Mouse (Mus musculus) ES-Bruce4 (cell line): ENCODE results near the gene Slc38a3. TPM values are rescaled to one million over a fixed set of nuclear protein-coding genes. Genes with fewer than 3 reads are reported as not detected.

Source experiments
- H3K27ac ChIP-seq: 2 replicates; pipeline ENCODE4 v1.5.1; 2012; ENCODE audit warnings: low read length, inconsistent platforms; ENCODE audit not compliant: insufficient read depth
- H3K27me3 ChIP-seq: 2 replicates; pipeline ENCODE4 v1.6.1; 2012; ENCODE audit warnings: mild to moderate bottlenecking, low read length, inconsistent platforms; ENCODE audit not compliant: control insufficient read depth, poor library complexity, insufficient read depth, severe bottlenecking
- H3K36me3 ChIP-seq: 2 replicates; pipeline ENCODE4 v1.6.1; 2012; ENCODE audit warnings: inconsistent platforms, mild to moderate bottlenecking, low read length, moderate library complexity; ENCODE audit not compliant: control insufficient read depth, poor library complexity, insufficient read depth, severe bottlenecking
- H3K4me1 ChIP-seq: one replicate; pipeline ENCODE4 v1.8.1; 2011; ENCODE audit warnings: low read length; ENCODE audit not compliant: control insufficient read depth, insufficient read depth
- H3K4me3 ChIP-seq: 2 replicates; pipeline ENCODE4 v1.5.1; 2011; ENCODE audit warnings: low read depth, mild to moderate bottlenecking, low read length
- H3K9ac ChIP-seq: 2 replicates; pipeline ENCODE4 v1.6.1; 2012; ENCODE audit warnings: low read depth, mild to moderate bottlenecking, inconsistent platforms; ENCODE audit not compliant: poor library complexity, severe bottlenecking
- H3K9me3 ChIP-seq: replicated peaks from 2 replicates; pipeline ENCODE4 v1.6.1; 2012; ENCODE audit warnings: mild to moderate bottlenecking, low read length, inconsistent platforms; ENCODE audit not compliant: control insufficient read depth, poor library complexity, insufficient read depth, severe bottlenecking
- CTCF ChIP-seq: IDR thresholded peaks from one replicate; pipeline ENCODE4 v1.8.1; 2011; ENCODE audit warnings: low read depth, low read length
- EP300 ChIP-seq: IDR thresholded peaks from 2 replicates; pipeline ENCODE4 v1.6.1; 2011; ENCODE audit warnings: low read depth, low read length; ENCODE audit not compliant: insufficient read depth
- POLR2A ChIP-seq: IDR thresholded peaks from one replicate; pipeline ENCODE4 v1.8.1; 2011; ENCODE audit warnings: low read length; ENCODE audit not compliant: insufficient read depth
- polyA plus RNA-seq: library from polyadenylated mRNA; stranded (reverse); fragments of >200 nt; gene quantifications from 2 replicates; pipeline ENCODE4 v1.2.4, GENCODE M21; 2011; ENCODE audit warnings: low read depth; ENCODE audit not compliant: missing spikeins, insufficient read depth, insufficient read length

The Slc38a3 gene
- polyA plus RNA-seq, 1 experiment = 8.1 TPM

DNA sequence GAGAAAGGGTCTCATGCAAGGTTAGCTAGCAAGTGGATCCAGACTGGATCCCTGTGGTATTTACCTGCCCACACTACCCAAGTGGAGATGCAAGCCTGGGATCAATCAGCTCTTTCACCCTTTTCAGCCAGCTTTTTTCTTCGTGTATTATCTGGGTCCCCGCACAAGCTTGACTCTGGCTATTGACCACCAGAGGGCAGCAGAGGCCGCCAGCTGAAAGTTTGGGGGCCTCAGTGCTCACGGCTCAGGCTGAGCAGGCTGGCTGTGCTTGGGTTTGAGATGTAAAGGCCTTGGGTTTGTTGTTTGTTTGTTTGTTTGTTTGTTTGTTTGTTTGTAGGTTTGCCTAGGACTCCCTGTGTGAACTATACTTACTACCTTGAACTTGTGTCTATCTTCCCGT is 23.8 kb downstream of the Slc38a3 start:
- Histone ChIP-seq H3K36me3 (no peaks in the 10 kb centered on the region), H3K4me3 (no peak overlapping the region), H3K4me1 (peaks cover 2% of the 10 kb centered on the region), H3K27me3 (no peaks in the 10 kb centered on the region), H3K9ac (no peak overlapping the region), H3K27ac (no peak overlapping the region), H3K9me3 (no peaks in the 10 kb centered on the region)
- TF ChIP-seq POLR2A (no peak), EP300 (no peak), CTCF (peak; percentile 91)

- Histone ChIP-seq H3K4me1 (peaks cover 4% of the 10 kb centered on the region), H3K4me3 (no peak overlapping the region), H3K27me3 (no peaks in the 10 kb centered on the region), H3K9me3 (no peaks in the 10 kb centered on the region), H3K27ac (no peak overlapping the region), H3K36me3 (no peaks in the 10 kb centered on the region), H3K9ac (no peak overlapping the region)
- TF ChIP-seq POLR2A (no peak), CTCF (no peak), EP300 (no peak)
Measured at GRCm38 (mm10) chr9:107645153-107645510, 24.2 kb downstream of the Slc38a3 start.

- TF ChIP-seq EP300 (peak; percentile 64; the same call in 1 of the 2 replicates), CTCF (peak; percentile 86), POLR2A (no peak)
- Histone ChIP-seq H3K27ac (peak overlapping the region; percentile 58), H3K4me1 (peaks cover 5% of the 10 kb centered on the region), H3K4me3 (peak overlapping the region; percentile 79), H3K9ac (peak overlapping the region; percentile 53), H3K36me3 (no peaks in the 10 kb centered on the region), H3K27me3 (no peaks in the 10 kb centered on the region), H3K9me3 (no peaks in the 10 kb centered on the region)
Measured at GRCm38 (mm10) chr9:107644495-107645152, 24.7 kb downstream of the Slc38a3 start.

DNA sequence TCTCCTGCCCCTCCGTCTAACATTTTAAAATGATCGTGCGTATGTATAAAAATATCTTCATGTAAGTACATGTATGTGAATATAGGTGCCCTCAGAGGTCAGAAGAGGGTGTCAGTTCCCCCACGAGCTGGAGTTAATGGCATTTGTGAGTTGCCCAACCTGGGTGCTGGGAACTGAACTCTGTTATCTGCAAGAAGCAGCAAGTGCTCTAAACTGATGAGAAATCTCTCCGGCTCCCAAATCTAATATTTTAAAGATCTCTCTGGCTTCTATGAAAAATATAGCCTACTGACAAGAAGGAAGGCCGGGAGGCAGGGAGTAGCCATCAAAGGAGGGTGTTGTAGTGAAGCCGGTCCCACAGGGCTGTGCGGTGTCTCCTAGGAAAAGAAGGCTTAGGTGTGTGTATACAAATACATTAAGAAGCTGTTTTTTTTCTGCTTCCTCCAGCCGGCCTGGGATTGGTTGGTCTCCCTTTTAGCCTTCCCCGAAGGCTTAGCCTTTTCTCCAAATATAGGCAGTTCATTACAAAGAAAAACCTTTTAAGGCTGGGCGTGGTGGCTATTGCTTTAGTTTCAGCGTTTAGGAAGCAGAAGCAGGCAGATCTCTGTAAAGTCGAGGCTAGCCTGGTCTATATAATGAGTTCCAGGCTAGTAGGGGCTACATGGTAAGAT is 25.7 kb downstream of the Slc38a3 start:
- peak overlapping the region; percentile 53 for H3K9ac ChIP-seq
- peaks cover 5% of the 10 kb centered on the region for H3K4me1 ChIP-seq
- no peak overlapping the region for H3K4me3 ChIP-seq

DNA sequence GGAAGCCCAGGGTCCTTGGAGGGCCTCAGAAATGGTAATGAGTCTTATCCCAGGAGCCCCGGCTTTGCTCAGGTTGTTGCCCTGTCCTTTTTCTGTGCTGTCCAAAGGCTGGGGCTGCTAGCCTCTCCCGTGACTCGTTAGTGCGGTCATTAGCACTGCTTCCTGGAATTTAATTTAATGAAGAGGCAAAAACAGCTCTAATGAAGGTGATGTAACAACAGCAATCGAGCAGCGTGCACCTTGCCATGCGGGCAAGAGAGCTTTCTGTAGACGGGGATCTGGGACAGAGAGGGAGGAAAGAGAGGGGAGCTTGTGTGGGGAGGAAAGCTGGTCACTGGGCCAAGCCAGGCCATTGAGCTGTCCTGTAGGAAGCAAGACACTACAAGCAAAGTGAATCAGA is 27.7 kb downstream of the Slc38a3 start:
- H3K4me1 ChIP-seq = peaks cover 5% of the 10 kb centered on the region

More for the DNA sequence above, 25.7 kb downstream of the Slc38a3 start:
- no peaks in the 10 kb centered on the region for H3K27me3 ChIP-seq
- no peaks in the 10 kb centered on the region for H3K36me3 ChIP-seq
- no peak for TF ChIP-seq CTCF
- TF ChIP-seq EP300 = no peak
- TF ChIP-seq POLR2A = no peak
- no peaks in the 10 kb centered on the region for H3K9me3 ChIP-seq
- no peak overlapping the region for H3K27ac ChIP-seq

DNA sequence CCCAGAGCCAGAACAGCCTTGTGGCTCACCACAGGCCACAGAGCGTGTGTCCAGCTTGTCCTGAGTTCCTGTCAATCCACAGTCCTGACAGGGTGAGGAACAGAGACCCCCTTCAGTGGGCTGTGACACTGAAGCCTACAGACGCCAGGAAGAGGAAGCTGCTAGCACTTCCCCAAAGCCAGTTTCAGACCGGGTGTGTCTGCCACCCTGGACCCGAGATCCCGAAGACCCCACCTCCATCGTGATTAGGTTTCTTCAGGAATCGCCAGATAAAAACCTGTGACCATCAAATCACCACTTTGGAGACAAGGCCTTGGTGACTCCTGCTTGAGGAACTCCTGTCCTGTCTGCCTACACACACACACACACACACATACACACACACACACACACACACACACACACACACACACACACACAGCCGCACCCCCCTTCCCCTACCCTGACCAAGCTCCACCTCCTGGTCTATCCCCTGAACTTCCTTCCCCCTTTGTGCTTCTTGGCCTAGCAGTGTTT is 29.0 kb downstream of the Slc38a3 start:
- no peak for TF ChIP-seq EP300
- TF ChIP-seq POLR2A = no peak
- TF ChIP-seq CTCF = no peak

More for the DNA sequence above, 27.7 kb downstream of the Slc38a3 start:
- Histone ChIP-seq H3K27ac (no peak overlapping the region), H3K27me3 (no peaks in the 10 kb centered on the region), H3K9me3 (no peaks in the 10 kb centered on the region), H3K36me3 (no peaks in the 10 kb centered on the region), H3K4me3 (no peak overlapping the region), H3K9ac (no peak overlapping the region)
- no peak for TF ChIP-seq POLR2A

More for the DNA sequence above, 29.0 kb downstream of the Slc38a3 start:
- no peaks in the 10 kb centered on the region for H3K27me3 ChIP-seq
- no peaks in the 10 kb centered on the region for H3K9me3 ChIP-seq
- H3K4me1 ChIP-seq = peaks cover 5% of the 10 kb centered on the region
- no peaks in the 10 kb centered on the region for H3K36me3 ChIP-seq
- H3K9ac ChIP-seq = no peak overlapping the region
- H3K4me3 ChIP-seq = no peak overlapping the region
- H3K27ac ChIP-seq = no peak overlapping the region
